Mouse (Mus musculus) stomach, embryonic 16.5 days (tissue): ENCODE data around the gene Sfxn2. TPM values are rescaled to one million over a fixed set of nuclear protein-coding genes. Genes with fewer than 3 reads are reported as not detected.

ENCODE experiments used
- ATAC-seq: fragments of 200-750 bp; cut with Nextera tagmentation; 2 replicates; pipeline ENCODE4 v1.8.0; 2017; ENCODE audit warnings: moderate number of reproducible peaks, moderate TSS enrichment; ENCODE audit not compliant: insufficient read depth, low FRiP score
- H3K27ac ChIP-seq: fragments of 300-500 bp; sonication (generic); 2 replicates; pipeline ENCODE4 v1.5.1; 2014; ENCODE audit warnings: low read length
- H3K27me3 ChIP-seq: fragments of 300-500 bp; sonication (generic); 2 replicates; pipeline ENCODE4 v1.6.1; 2014; ENCODE audit warnings: low read length, control low read depth, mixed read lengths; ENCODE audit not compliant: control insufficient read depth, insufficient read depth
- H3K36me3 ChIP-seq: fragments of 300-500 bp; sonication (generic); 2 replicates; pipeline ENCODE4 v1.6.1; 2014; ENCODE audit warnings: low read length; ENCODE audit not compliant: control insufficient read depth, insufficient read depth
- H3K4me1 ChIP-seq: fragments of 300-500 bp; sonication (generic); 2 replicates; pipeline ENCODE4 v1.6.1; 2014; ENCODE audit warnings: low read length, control low read depth, mixed read lengths; ENCODE audit not compliant: control insufficient read depth, insufficient read depth
- H3K4me2 ChIP-seq: fragments of 300-500 bp; sonication (generic); 2 replicates; pipeline ENCODE4 v1.6.1; 2014; ENCODE audit warnings: low read depth, low read length, mixed read lengths
- H3K4me3 ChIP-seq: fragments of 300-500 bp; sonication (generic); replicated peaks from 2 replicates; pipeline ENCODE4 v1.5.1; 2014; ENCODE audit warnings: mild to moderate bottlenecking, low read length
- H3K9ac ChIP-seq: fragments of 300-500 bp; sonication (generic); 2 replicates; pipeline ENCODE4 v1.6.1; 2014; ENCODE audit warnings: low read length
- H3K9me3 ChIP-seq: fragments of 300-500 bp; sonication (generic); replicated peaks from 2 replicates; pipeline ENCODE4 v1.6.1; 2016; ENCODE audit warnings: low read length, control low read depth; ENCODE audit not compliant: control insufficient read depth
- WGBS: fragments of 180-500 bp; shearing (Covaris S2); extraction: QIAGEN DNeasy Blood & Tissue Kit; methylation state at CpG from one replicate; pipeline ENCODE4 v1.1.7; 2014; 5-methylcytosine and 5-hydroxymethylcytosine counted together
- polyA plus RNA-seq: library from polyadenylated mRNA; unstranded; fragments of >200 nt; fragmentation: Nextera tagmentation; extraction: Ambion mirVana; gene quantifications from 2 replicates; pipeline ENCODE4 v1.2.1, GENCODE M21; 2015

Gene Sfxn2
- polyA plus RNA-seq, 1 experiment from 2014 or later, result 19.3 TPM

- Histone ChIP-seq H3K36me3 (no peaks in the 10 kb centered on the region), H3K4me1 (peaks cover 14% of the 10 kb centered on the region), H3K4me3 (no peak overlapping the region), H3K9me3 (no peaks in the 10 kb centered on the region), H3K9ac (no peak overlapping the region), H3K27me3 (no peaks in the 10 kb centered on the region), H3K27ac (no peak overlapping the region), H3K4me2 (no peak overlapping the region)
- WGBS, result 80% methylated on average over 4 of the region's 4 CpGs
- no peak for ATAC-seq
Observed at GRCm38 (mm10) chr19:46602406-46602805, 29.2 kb downstream of the Sfxn2 start.

GRCm38 (mm10) chr19:46606718-46607117, 33.6 kb downstream of the Sfxn2 start:
- Histone ChIP-seq H3K4me2 (no peak overlapping the region), H3K27me3 (no peaks in the 10 kb centered on the region), H3K27ac (no peak overlapping the region), H3K9me3 (no peaks in the 10 kb centered on the region), H3K4me1 (peaks cover 12% of the 10 kb centered on the region), H3K4me3 (no peak overlapping the region), H3K9ac (no peak overlapping the region), H3K36me3 (peaks cover 3% of the 10 kb centered on the region; the same call in 1 of the 2 replicates)
- no peak for ATAC-seq
- WGBS, result 87% methylated on average over 13 of the region's 13 CpGs

GRCm38 (mm10) chr19:46607424-46607823, 34.3 kb downstream of the Sfxn2 start:
- 0 out of 2 replicates have a peak, but pooled peaks have one; percentile 12 for ATAC-seq
- WGBS, result 42% methylated on average over 7 of the region's 7 CpGs
- peaks cover 12% of the 10 kb centered on the region for H3K4me1 ChIP-seq
- H3K9me3 ChIP-seq, result no peaks in the 10 kb centered on the region
- H3K4me3 ChIP-seq, result no peak overlapping the region
- H3K9ac ChIP-seq, result no peak overlapping the region
- no peak overlapping the region for H3K4me2 ChIP-seq
- no peak overlapping the region for H3K27ac ChIP-seq
- H3K36me3 ChIP-seq, result peaks cover 3% of the 10 kb centered on the region; the same call in 1 of the 2 replicates
- H3K27me3 ChIP-seq, result no peaks in the 10 kb centered on the region

GRCm38 (mm10) chr19:46608158-46608557, 35.0 kb downstream of the Sfxn2 start:
- 97% methylated on average over 7 of the region's 7 CpGs for WGBS
- no peak overlapping the region for H3K4me3 ChIP-seq
- H3K9me3 ChIP-seq, result no peaks in the 10 kb centered on the region
- ATAC-seq, result no peak
- H3K4me1 ChIP-seq, result peaks cover 15% of the 10 kb centered on the region
- H3K36me3 ChIP-seq, result peaks cover 3% of the 10 kb centered on the region; the same call in 1 of the 2 replicates
- no peak overlapping the region for H3K27ac ChIP-seq
- no peaks in the 10 kb centered on the region for H3K27me3 ChIP-seq
- no peak overlapping the region for H3K4me2 ChIP-seq
- H3K9ac ChIP-seq, result no peak overlapping the region

- Histone ChIP-seq H3K9ac (no peak overlapping the region), H3K4me2 (no peak overlapping the region), H3K4me3 (no peak overlapping the region), H3K27ac (no peak overlapping the region), H3K36me3 (no peaks in the 10 kb centered on the region), H3K27me3 (no peaks in the 10 kb centered on the region), H3K4me1 (peaks cover 47% of the 10 kb centered on the region), H3K9me3 (no peaks in the 10 kb centered on the region)
- ATAC-seq, result no peak
- WGBS, result 63% methylated on average over 11 of the region's 11 CpGs
Observed at GRCm38 (mm10) chr19:46616378-46616777, 43.2 kb downstream of the Sfxn2 start.

- ATAC-seq, result no peak
- 73% methylated on average over 8 of the region's 8 CpGs for whole genome bisulfite sequencing
- Histone ChIP-seq H3K27ac (no peak overlapping the region), H3K9me3 (no peaks in the 10 kb centered on the region), H3K4me1 (peaks cover 50% of the 10 kb centered on the region), H3K4me3 (no peak overlapping the region), H3K36me3 (no peaks in the 10 kb centered on the region), H3K4me2 (no peak overlapping the region), H3K27me3 (no peaks in the 10 kb centered on the region), H3K9ac (no peak overlapping the region)
Observed at GRCm38 (mm10) chr19:46617361-46617760, 44.2 kb downstream of the Sfxn2 start.

GRCm38 (mm10) chr19:46618322-46618721, 45.2 kb downstream of the Sfxn2 start:
- Histone ChIP-seq H3K9ac (no peak overlapping the region), H3K9me3 (no peaks in the 10 kb centered on the region), H3K27me3 (no peaks in the 10 kb centered on the region), H3K4me1 (peaks cover 54% of the 10 kb centered on the region), H3K4me2 (no peak overlapping the region), H3K4me3 (no peak overlapping the region), H3K27ac (0 out of 2 replicates have a peak overlapping the region, but pooled peaks have one; percentile 43), H3K36me3 (no peaks in the 10 kb centered on the region)
- 57% methylated on average over 9 of the region's 9 CpGs for WGBS
- ATAC-seq, result no peak

GRCm38 (mm10) chr19:46619001-46619400, 45.8 kb downstream of the Sfxn2 start:
- Histone ChIP-seq H3K4me2 (no peak overlapping the region), H3K27me3 (no peaks in the 10 kb centered on the region), H3K9me3 (no peaks in the 10 kb centered on the region), H3K4me1 (peaks cover 61% of the 10 kb centered on the region), H3K27ac (0 out of 2 replicates have a peak overlapping the region, but pooled peaks have one; percentile 43), H3K9ac (no peak overlapping the region), H3K36me3 (no peaks in the 10 kb centered on the region), H3K4me3 (no peak overlapping the region)
- no peak for ATAC-seq
- WGBS, result 51% methylated on average over 19 of the region's 19 CpGs

GRCm38 (mm10) chr19:46619518-46619917, 46.4 kb downstream of the Sfxn2 start:
- Histone ChIP-seq H3K36me3 (no peaks in the 10 kb centered on the region), H3K27me3 (no peaks in the 10 kb centered on the region), H3K4me1 (peaks cover 66% of the 10 kb centered on the region), H3K27ac (peak overlapping the region; percentile 38; the same call in 1 of the 2 replicates), H3K9ac (no peak overlapping the region), H3K4me3 (no peak overlapping the region), H3K9me3 (no peaks in the 10 kb centered on the region), H3K4me2 (no peak overlapping the region)
- whole genome bisulfite sequencing, result 91% methylated on average over 6 of the region's 6 CpGs
- ATAC-seq, result no peak
